Mouse (Mus musculus): ENCODE results near the gene Tpgs1. TPM values are rescaled to one million over a fixed set of nuclear protein-coding genes. Genes with fewer than 3 reads are reported as not detected.

The Tpgs1 gene
- polyA plus RNA-seq, 1 experiment from 2014 or later: 54.6 TPM

DNA sequence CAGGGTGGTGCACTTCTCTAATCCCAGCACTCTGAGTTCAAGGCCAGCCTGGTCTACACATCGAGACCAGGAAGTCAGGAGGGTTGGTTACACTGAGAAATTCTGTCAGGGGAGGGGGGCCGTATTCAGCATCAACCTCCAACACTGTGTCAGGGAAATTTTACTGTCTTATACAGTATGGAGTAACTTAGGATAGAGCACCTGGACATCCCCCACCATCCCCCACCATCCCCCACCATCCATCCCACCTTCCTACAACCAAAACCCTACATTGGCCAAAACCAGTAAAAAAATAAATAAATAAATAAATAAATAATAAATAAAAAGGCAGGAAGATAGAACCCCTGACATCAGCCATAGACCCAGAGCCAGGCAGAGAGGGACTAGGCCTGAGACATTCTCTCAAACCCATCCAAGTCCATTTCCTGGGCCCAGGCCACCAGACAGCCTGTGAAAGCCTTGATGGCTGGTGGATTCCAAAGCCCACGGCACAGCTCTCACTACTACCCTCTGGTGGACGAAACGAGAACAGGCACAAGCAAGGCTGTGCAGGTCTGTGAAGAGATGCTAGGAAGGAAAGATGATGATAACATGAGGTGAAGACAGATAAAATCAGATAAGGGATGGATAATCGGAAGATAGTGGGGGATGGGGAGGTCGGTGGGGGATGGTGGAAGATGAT is 20.0 kb upstream of the Tpgs1 start:
- H3K36me3 ChIP-seq: no peaks in the 10 kb centered on the region
- ATAC-seq (ENCODE audit: insufficient number of reproducible peaks, low FRiP score, low TSS enrichment, low read depth): no peak
- 30% methylated on average over 7 of the region's 7 CpGs for WGBS
- H3K4me2 ChIP-seq: no peak overlapping the region
- peaks cover 6% of the 10 kb centered on the region; the same call in 1 of the 2 replicates for H3K27me3 ChIP-seq
- H3K9me3 ChIP-seq: no peaks in the 10 kb centered on the region
- no peak overlapping the region for H3K27ac ChIP-seq
- no peaks in the 10 kb centered on the region for H3K4me1 ChIP-seq
- H3K9ac ChIP-seq: no peak overlapping the region
- H3K4me3 ChIP-seq: no peak overlapping the region

- H3K4me2 ChIP-seq: no peak overlapping the region
- H3K4me1 ChIP-seq: no peaks in the 10 kb centered on the region
- 76% methylated on average over 7 of the region's 7 CpGs for WGBS
- no peak for ATAC-seq (ENCODE audit: insufficient number of reproducible peaks, low FRiP score, low TSS enrichment, low read depth)
- no peaks in the 10 kb centered on the region for H3K9me3 ChIP-seq
- no peak overlapping the region for H3K4me3 ChIP-seq
- no peaks in the 10 kb centered on the region for H3K36me3 ChIP-seq
- no peak overlapping the region for H3K27ac ChIP-seq
- H3K9ac ChIP-seq: no peak overlapping the region
- H3K27me3 ChIP-seq: peaks cover 9% of the 10 kb centered on the region; the same call in 1 of the 2 replicates
These were observed 16.4 kb upstream of the Tpgs1 start for GRCm38 (mm10) chr10:79652789-79653188.

- Histone ChIP-seq H3K9me3 (no peaks in the 10 kb centered on the region), H3K27me3 (peaks cover 9% of the 10 kb centered on the region; the same call in 1 of the 2 replicates), H3K4me2 (no peak overlapping the region), H3K36me3 (no peaks in the 10 kb centered on the region), H3K4me3 (no peak overlapping the region), H3K9ac (no peak overlapping the region), H3K4me1 (no peaks in the 10 kb centered on the region), H3K27ac (no peak overlapping the region)
- 30% methylated on average over 1 of the region's 1 CpGs for WGBS
- ATAC-seq (ENCODE audit: insufficient number of reproducible peaks, low FRiP score, low TSS enrichment, low read depth): peak; percentile 53
These were observed 14.2 kb upstream of the Tpgs1 start for GRCm38 (mm10) chr10:79654946-79655395.

DNA sequence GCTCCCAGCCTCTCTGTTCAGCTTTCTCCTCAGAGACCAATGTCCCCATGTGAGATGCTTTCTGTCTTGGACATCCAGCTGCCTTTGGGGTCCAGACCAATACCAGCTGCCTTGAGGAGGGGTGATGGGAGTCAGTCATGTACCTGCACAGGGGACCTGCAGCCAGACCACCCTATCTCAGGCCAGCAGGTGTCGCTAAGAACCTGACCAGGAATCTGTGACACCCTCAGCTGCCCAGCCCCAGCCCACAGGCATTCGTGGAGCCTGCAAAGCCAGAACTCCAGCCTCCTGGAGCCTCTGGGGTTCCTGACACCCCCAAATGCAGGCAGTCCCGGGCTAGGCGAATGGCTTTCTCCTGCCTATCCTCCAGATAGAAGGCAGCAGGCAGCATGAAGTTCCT is 10.3 kb upstream of the Tpgs1 start:
- no peak overlapping the region for H3K4me2 ChIP-seq
- peaks cover 4% of the 10 kb centered on the region; the same call in 1 of the 2 replicates for H3K27me3 ChIP-seq
- no peak overlapping the region for H3K27ac ChIP-seq
- H3K4me3 ChIP-seq: no peak overlapping the region
- no peaks in the 10 kb centered on the region for H3K9me3 ChIP-seq
- no peaks in the 10 kb centered on the region; the same call in 1 of the 2 replicates for H3K4me1 ChIP-seq
- no peak for ATAC-seq (ENCODE audit: insufficient number of reproducible peaks, low FRiP score, low TSS enrichment, low read depth)
- no peak overlapping the region for H3K9ac ChIP-seq
- 7% methylated on average over 4 of the region's 4 CpGs for WGBS
- H3K36me3 ChIP-seq: no peaks in the 10 kb centered on the region

- Histone ChIP-seq H3K27ac (no peak overlapping the region), H3K36me3 (no peaks in the 10 kb centered on the region), H3K4me2 (no peak overlapping the region), H3K4me1 (peaks cover 3% of the 10 kb centered on the region; the same call in 1 of the 2 replicates), H3K27me3 (peaks cover under 1% of the 10 kb centered on the region; the same call in 1 of the 2 replicates), H3K9me3 (no peaks in the 10 kb centered on the region), H3K9ac (no peak overlapping the region), H3K4me3 (no peak overlapping the region)
- ATAC-seq (ENCODE audit: insufficient number of reproducible peaks, low FRiP score, low TSS enrichment, low read depth): no peak
- 61% methylated on average over 2 of the region's 2 CpGs for WGBS
These were observed 8.9 kb upstream of the Tpgs1 start for GRCm38 (mm10) chr10:79660298-79660697.

- Histone ChIP-seq H3K36me3 (no peaks in the 10 kb centered on the region), H3K4me3 (no peak overlapping the region), H3K9me3 (no peaks in the 10 kb centered on the region), H3K9ac (no peak overlapping the region), H3K4me1 (peaks cover 3% of the 10 kb centered on the region; the same call in 1 of the 2 replicates), H3K27me3 (no peaks in the 10 kb centered on the region), H3K4me2 (no peak overlapping the region), H3K27ac (no peak overlapping the region)
- no peak for ATAC-seq (ENCODE audit: insufficient number of reproducible peaks, low FRiP score, low TSS enrichment, low read depth)
- whole genome bisulfite sequencing: 34% methylated on average over 3 of the region's 3 CpGs
These were observed 7.3 kb upstream of the Tpgs1 start for GRCm38 (mm10) chr10:79661861-79662260.

- no peak for ATAC-seq (ENCODE audit: insufficient number of reproducible peaks, low FRiP score, low TSS enrichment, low read depth)
- H3K9ac ChIP-seq: no peak within 1 kb of the TSS
These were observed 5.0 kb upstream of the Tpgs1 start, which contains the start of gene Madcam1 for GRCm38 (mm10) chr10:79664131-79664665. Gene Madcam1, plus strand, starts transcription at chr10:79664559.

GRCm38 (mm10) chr10:79665051-79665450 is 4.1 kb upstream of the Tpgs1 start:
- Histone ChIP-seq H3K27me3 (no peaks in the 10 kb centered on the region), H3K36me3 (no peaks in the 10 kb centered on the region), H3K27ac (no peak overlapping the region), H3K4me2 (no peak overlapping the region), H3K9ac (no peak overlapping the region), H3K4me3 (no peak overlapping the region), H3K4me1 (peaks cover 4% of the 10 kb centered on the region), H3K9me3 (no peaks in the 10 kb centered on the region)
- WGBS: 82% methylated on average over 8 of the region's 8 CpGs
- no peak; the same call in 1 of the 2 replicates for ATAC-seq (ENCODE audit: insufficient number of reproducible peaks, low FRiP score, low TSS enrichment, low read depth)

More at GRCm38 (mm10) chr10:79664131-79664665, 5.0 kb upstream of the Tpgs1 start, which contains the start of gene Madcam1:
- Histone ChIP-seq H3K27ac (no peak within 1 kb of the TSS), H3K4me2 (no peak within 1 kb of the TSS), H3K27me3 (no peaks in the 10 kb centered on the region), H3K4me3 (no peak within 1 kb of the TSS), H3K36me3 (no peaks in the 10 kb centered on the region), H3K4me1 (peaks cover 3% of the 10 kb centered on the region; the same call in 1 of the 2 replicates), H3K9me3 (no peaks in the 10 kb centered on the region)
- WGBS: 12% methylated on average over 13 of the region's 13 CpGs

GRCm38 (mm10) chr10:79666493-79666892 is 2.7 kb upstream of the Tpgs1 start:
- 64% methylated on average over 9 of the region's 9 CpGs for whole genome bisulfite sequencing
- H3K9me3 ChIP-seq: no peaks in the 10 kb centered on the region
- ATAC-seq (ENCODE audit: insufficient number of reproducible peaks, low FRiP score, low TSS enrichment, low read depth): no peak

GRCm38 (mm10) chr10:79668076-79668475 is 1.1 kb upstream of the Tpgs1 start:
- no peak overlapping the region for H3K27ac ChIP-seq
- H3K9ac ChIP-seq: no peak overlapping the region
- no peaks in the 10 kb centered on the region for H3K27me3 ChIP-seq
- H3K4me2 ChIP-seq: no peak overlapping the region
- no peak overlapping the region for H3K4me3 ChIP-seq
- ATAC-seq (ENCODE audit: insufficient number of reproducible peaks, low FRiP score, low TSS enrichment, low read depth): no peak
- 76% methylated on average over 5 of the region's 5 CpGs for WGBS
- no peaks in the 10 kb centered on the region for H3K9me3 ChIP-seq
- H3K4me1 ChIP-seq: peaks cover 16% of the 10 kb centered on the region
- peaks cover 10% of the 10 kb centered on the region for H3K36me3 ChIP-seq

More at GRCm38 (mm10) chr10:79666493-79666892, 2.7 kb upstream of the Tpgs1 start:
- Histone ChIP-seq H3K4me1 (peaks cover 16% of the 10 kb centered on the region), H3K4me3 (no peak overlapping the region), H3K27ac (no peak overlapping the region), H3K36me3 (no peaks in the 10 kb centered on the region), H3K4me2 (no peak overlapping the region), H3K9ac (no peak overlapping the region), H3K27me3 (no peaks in the 10 kb centered on the region)

DNA sequence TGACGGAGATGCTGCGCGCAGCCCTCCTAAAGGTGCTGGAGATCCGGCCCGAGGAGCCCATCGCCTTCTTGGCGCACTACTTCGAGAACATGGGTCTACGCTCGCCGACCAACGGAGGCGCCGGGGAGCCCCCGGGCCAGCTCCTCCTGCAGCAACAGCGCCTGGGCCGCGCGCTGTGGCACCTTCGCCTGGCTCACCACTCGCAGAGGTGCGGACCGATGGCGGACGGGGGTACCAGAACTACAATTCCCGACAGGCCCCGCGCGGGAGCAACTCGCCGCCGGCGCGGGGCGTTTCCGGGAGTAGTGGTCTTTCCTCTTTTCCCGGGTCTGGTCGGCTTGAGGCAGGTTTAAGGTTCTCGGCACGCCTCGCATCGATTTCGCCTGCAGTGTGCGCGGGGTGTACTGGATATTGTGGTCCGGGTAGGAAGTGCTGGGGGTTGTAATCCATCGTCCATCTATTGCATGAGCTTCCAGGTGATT is 448 bp downstream of the Tpgs1 start:
- Histone ChIP-seq H3K4me1 (peaks cover 14% of the 10 kb centered on the region), H3K36me3 (peaks cover 23% of the 10 kb centered on the region), H3K4me3 (peak overlapping the region; percentile 67), H3K27ac (peak overlapping the region; percentile 91), H3K27me3 (no peaks in the 10 kb centered on the region), H3K4me2 (peak overlapping the region; percentile 85), H3K9ac (peak overlapping the region; percentile 64), H3K9me3 (no peaks in the 10 kb centered on the region)
- WGBS: under 1% methylated on average over 47 of the region's 47 CpGs
- ATAC-seq (ENCODE audit: insufficient number of reproducible peaks, low FRiP score, low TSS enrichment, low read depth): peak; percentile 42

All from limb, embryonic 15.5 days (tissue).